Mouse (Mus musculus) kidney, postnatal 10 days (tissue): ENCODE measurements around the gene Ift43.
A peak's percentile ranks its signal among the peaks of the same experiment; 100 is the strongest.

ENCODE experiments used
- DNase-seq: peaks from one replicate; pipeline ENCODE4 v3.0.0; 2021; ENCODE audit warnings: mixed read lengths

Gene Ift43

DNA sequence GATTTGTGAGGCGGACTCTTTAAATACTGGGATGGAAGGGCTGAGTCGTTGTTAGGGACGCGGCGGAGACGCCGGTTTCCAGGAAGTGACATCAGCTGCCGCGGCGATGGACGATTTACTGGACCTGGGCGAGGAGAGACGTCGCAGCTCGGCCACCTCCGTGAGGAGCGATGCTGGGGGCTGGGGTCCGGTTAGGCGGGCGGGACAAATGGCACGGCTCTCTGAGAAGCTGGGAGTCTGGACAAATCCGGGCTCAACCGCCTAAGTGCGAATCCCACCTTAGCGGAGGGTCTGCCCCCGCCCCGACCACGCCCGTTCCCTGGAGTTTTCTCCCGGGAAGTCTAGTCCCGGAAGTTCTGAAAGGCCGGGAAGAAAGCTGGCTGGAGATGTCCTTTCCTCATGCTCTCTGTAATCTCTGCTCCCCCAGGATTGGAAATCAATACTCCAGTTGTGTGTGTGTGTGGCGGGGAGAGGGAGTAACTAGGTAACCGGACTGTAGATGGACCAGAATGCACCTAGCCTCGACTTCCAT is at the start of gene Ift43:
Gene Ift43, plus strand, starts transcription at position 61 of the 532 bp plus-strand sequence.
- DNase-seq = peak; percentile 93

DNA sequence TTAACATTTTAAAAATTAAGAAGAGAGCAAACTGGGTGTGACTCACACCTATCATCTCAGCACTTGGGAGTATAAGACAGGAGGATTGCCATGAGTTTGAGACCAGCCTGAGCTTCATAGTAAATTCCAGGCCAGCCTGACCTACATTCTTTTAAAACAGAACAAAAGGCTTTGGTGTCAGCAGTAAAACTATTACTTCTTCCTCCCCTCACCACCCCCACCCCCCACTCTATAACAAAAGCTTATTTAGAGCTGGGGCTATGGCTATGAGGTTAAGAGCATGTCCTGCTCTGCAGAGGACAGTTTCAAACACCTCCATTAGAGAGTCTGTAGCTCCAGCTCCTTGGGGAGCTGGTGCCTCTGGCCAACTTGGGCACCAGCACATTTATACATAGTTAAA is 46.8 kb upstream of the Ift43 start:
- DNase-seq = no peak

DNA sequence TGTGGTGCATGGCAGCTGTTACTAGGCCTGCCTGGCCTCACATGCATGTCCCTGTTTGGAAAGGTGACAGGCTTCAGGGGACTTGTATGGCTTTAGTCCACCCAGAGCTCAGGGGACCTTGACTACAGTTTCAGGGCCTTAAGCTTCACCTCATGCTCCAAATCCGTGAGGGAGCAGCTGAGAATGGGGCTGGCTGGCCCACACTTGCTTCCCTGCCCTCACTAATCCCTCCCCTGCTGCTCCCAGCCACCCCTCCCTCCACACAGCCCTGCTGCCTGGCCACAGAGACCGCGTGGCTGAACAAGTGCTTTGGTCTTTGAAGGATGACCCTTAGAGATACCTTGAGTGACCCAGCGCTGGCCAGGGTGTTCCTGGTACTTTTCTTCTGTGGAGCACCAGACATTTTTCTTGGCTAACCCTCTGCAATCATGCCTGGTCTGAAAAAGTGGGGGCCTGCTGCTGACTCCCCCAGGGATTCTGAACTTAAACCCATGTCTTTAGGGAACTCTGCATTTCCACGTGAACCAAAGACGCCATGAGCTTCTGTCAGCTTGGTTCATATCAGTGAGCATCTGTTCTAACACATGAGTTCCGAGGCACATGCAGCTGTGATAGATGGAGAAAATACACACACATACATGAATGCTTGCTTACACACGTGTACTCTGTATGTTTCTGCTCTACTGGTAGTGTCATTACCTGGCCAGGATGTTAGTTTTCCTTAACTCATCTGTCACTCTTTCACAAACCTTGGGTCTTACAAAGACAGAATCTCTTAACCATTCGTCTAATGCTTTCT is 45.8 kb upstream of the Ift43 start:
- no peak for DNase-seq

DNA sequence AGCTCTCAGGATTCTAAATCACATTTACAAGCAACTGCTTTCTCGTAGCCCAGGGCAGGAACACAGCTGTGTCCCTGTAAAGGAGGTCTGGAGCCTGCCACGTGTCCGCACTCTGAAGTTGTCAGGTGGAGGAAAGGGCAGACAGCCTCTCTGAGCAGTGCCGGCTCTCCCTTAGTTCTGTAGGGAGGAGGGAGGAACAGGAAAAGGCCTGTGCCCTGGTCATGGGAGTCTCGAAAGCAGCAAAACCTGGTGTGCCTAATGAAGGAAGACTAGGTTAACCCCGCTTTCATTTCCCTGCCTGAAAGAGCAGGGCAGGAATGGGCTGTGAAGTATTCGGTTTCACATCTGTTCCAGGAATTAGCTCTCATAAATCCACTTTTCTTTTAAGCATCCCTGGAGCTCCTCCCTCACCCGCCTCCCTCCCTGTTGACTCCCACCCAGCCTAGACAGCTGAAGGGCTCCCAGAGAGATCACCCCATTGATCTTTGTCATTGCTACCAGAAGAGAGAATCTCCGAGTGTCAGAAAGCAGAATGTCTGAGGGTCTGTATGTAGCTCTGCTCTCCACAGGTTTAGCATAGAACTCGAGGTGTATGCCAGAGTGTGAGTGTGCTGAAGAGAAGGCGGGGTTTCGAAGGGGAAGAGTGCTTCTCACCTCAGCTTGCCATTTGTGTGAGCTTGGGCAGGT is 45.0 kb upstream of the Ift43 start:
- DNase-seq = no peak

DNA sequence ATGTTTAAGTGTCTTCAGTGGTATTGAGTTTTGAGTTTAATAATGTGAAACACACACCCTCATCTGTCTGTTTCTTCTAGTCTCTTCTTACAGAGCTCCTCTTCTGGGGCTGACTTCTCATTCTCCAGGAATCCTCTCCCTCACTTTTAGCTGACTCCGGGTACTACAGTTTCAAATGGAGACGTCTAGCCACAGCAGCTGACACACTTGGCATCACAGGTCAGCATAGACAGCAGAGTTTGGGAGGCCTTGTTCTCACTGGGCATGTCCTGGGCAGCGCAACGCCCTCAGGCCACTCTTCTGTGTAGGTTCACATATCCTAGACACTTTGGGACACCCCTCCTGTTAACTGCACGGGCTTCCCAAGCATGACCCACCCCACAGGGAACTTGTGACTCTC is 43.3 kb upstream of the Ift43 start:
- no peak for DNase-seq

DNA sequence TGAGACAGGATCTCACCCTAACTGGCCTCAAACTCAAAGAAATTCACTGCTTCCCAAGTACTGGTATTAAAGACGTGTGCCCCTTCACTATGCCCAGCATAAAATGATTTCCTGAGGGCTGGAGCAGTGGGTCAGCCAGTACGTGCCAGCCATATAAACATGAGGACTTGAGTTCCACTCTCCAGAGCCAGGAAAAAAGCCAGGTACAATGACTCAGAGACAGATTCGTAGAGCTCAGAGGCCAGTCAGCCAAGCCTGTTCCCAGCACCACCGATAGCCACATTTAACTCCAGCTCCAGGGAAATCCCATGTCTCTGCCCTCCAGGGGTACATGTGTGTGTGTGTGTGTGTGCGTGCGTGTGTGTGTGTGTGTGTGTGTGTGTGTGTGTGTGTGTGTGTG is 42.6 kb upstream of the Ift43 start:
- no peak for DNase-seq

DNA sequence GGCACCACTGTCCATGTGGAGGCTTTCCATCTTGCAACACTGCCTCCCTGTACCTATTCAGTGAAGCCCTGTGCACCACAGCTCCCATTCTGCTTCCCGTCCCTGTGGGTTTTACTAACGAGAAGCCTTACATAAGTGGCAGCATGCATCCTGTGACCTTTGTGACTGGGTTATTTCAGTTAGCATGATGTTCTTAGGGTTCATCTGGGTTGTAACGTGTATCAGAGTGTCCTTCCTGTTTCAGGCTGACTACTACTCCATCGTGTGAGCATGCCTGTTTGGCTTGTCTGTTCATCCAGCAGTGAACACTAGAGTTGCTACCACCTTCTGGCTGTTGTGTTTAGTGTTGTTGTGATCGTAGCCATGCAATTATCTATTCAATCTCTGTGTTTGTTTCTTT is 36.2 kb upstream of the Ift43 start:
- DNase-seq = no peak

DNA sequence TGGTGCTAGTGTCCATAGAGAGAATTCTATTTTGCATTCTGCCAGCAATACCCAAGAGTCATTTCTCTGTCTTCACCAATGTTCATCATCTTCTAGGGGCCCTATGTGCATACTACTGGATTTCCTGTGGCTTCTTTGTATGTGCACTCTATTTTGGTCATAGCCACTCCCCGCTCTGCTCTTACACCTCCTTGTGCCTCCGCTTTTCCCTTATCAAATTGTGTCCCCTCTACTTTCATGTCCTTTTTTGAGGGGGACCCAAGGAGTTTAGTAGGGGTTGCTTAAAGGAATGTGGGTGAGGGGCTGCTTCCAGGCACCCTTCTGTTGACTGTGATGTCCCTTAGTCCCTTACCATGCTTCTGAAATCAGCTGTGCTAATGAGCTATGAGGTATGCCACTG is 35.6 kb upstream of the Ift43 start:
- DNase-seq = no peak

DNA sequence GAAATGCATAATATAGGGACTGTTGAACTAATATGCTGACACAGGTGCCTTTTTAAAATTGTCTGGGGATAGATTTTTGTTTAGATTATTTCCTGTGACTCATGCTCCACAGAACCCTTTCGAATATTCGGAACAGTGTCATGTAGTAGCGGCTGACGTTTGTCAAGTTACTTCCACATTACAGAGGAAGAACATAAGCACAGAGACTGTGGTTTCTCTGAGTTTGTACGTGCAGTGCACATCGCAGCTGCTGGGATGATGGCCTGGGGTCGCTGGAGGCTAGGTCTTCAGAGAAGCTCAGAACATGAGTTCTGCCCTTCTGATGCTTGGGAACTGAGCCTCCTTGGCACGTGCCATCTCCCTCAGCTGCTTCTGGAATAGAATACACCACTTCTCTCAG is 35.0 kb upstream of the Ift43 start:
- no peak for DNase-seq

DNA sequence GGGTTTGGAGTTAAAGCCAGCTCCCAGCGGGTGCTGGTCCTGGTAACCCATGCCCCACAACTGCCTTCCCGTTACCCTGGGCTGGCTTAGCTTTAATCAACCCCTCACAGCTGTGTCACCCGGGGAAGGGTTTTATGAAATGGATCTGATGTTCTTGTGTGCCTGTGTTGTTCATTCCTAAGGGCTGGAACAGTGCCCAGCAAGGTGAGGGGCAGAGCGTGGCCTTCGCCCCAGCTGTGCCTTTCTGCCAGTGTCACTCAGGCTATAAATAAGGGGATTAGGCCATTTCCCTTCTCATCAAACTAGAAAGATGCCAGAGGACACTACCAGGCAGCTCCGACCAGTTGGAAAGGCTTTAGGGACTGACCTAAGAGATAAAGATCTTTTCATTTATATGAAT is 32.5 kb upstream of the Ift43 start:
- DNase-seq = no peak

DNA sequence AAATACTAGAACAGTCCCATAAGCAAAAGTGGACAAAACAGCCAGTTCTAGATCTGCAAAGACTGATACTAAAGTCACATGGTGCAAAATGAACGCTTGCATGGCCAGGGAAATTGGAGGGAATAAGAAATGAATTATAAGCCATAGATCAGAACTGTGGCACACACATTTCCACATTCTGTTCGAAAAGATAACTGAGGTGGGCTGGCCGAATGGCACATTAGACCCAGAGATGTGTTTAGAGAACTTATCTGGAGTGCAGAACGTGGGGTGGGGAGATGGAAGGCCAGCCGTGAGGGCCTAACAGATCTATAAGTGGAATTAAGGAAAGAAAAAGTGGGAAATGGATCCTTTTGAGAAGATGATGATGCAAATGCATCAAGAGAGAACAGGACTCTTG is 30.9 kb upstream of the Ift43 start:
- no peak for DNase-seq

DNA sequence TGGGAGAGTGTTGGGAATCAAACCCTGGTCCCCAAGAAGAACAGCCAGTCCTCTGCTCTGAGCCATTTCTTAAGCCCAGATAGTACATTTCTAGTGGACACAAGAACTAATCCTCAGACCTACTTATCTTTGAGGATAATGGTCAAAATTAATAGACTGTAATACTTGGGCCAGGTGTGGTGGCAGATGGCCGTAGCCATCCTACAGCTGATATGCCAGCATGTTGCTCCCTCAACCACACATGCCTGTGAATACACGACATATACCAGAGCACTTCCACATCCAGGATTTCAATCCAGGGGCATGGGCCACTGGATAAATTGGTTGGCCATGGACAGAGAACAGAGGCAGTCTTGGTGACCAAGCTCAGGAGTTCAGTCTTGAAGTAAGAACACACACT is 27.0 kb upstream of the Ift43 start:
- no peak for DNase-seq

DNA sequence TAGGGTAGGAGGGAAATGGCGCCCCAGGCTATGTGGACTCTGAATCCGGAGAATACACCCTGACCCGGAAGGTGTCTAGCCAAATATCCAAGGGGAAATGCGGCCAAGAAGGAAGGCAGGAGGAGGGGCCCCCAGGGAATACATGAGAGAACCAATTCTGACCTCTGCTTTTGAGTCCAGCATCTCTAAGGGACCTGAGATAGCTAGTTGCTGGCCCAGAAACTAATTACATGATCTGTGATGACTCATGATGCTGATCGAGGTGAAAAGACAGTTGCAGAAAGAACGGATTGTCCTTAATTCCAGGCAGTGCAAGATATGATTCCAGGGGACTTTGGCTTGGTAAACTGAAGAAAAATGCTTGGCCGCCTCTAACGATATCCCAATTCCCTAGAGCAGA is 25.4 kb upstream of the Ift43 start:
- no peak for DNase-seq

DNA sequence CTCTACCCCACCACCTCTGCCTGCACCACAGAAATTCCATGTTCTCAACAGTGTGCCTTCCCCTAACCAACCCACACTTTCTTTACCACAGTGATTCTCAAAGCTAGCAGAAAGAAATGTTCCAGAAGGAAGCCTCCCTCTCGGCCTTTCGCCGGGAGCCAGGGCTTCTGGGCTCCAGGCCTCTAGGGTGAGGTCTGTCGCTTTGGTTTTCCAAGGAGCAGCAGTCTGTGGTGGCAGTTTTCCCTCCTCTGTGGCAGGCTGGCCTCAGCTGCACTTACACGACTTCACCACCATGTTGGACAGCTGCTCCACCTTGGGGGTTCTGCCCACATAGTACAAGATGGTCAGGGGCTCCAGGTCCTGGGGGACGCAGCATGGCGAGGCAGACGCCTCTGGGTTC is 24.8 kb upstream of the Ift43 start:
- DNase-seq = no peak

DNA sequence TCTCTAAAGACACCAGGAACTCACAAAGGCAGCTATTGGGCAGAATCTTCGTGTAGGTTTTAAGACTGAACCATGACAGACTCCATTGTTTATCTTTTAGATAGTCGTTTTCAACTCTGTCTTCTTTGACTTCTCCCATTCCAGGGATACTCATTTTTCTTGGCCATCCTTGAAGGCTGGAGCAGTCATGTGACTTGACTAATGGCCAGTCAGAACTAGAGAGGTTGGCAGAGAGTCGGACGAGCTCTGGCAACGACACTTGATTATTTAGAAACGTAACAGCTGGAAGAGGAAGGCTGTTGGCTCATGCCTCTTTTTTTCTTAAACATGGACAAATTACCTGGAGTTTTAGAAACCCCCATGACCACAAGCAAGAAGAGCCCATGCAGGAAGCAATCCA is 23.0 kb upstream of the Ift43 start:
- no peak for DNase-seq

DNA sequence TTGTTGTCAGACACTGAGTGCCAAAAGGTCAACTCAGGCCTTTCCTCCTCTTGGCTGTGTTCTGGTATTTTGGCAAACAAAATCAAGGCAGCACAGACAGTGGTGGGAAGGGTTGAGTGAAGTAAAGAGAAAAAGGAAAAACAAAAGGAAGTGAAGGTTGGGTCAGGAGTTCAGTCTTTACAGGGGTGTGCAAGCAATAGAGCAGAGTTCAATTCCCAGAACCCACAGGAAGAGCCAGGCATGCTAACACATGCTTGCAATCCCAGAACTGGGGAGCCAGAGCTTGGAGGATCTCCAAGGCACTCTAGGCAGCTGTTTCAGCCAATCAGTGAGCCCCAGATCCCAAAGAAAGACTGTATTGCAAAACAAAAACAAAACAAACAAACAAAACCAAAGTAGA is 17.5 kb upstream of the Ift43 start:
- DNase-seq = no peak

DNA sequence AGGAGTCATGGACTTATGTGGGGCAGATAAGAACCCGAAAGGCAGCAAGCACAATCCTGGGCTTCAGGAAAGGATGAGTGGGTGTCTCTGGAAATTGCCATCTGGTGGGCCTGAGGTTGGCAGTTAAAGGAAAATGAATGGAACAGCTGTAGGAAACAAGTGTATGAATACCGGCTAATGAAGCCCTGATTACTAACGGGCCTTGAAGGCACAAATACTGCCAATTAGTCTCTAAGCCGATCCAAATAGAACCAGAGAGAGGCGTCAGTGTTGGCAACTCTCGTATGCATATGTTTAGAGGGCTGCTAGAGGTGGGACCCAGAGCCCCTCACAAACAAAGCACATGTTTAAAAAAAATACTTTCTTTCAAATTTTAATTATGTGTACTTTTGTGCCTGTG is 10.9 kb upstream of the Ift43 start:
- no peak for DNase-seq

DNA sequence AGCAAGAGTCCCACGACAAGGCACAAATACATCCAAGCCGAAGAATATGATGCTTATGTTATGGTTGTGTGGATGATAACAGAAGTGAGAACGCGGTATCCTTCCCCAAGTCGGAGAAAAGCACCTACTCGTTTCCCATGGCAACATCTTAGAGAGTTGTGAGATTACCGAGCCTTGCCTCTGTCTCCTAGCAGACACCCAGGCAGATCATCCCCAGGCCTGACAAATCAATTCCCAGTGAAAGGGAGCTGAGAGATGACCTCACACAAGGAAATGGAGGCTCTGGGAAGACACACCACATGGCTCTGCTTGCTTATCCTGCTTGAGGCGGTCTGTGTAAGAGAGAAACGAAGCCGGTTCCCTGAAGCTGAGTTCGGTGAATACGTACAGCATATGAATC is 7.7 kb upstream of the Ift43 start:
- DNase-seq = no peak

DNA sequence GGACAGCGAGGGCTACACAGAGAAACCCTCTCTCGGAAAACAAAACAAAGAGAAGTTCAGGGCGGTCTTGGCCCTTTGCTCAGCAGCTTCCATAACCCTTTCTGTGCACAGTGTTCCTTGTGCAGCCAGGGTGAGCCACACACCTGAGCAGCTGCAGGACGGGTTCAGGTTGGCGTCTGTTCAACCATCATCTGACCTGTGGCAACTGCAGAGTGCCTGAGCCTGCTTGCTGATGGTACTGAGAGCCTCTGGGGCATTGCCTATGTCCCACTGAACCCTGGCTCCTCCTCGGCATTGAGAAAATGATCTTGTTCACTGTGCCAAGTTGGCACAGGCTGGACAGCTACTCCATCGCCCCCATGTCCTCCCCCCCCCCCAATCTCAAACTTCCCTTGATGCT is 7.0 kb upstream of the Ift43 start:
- DNase-seq = no peak

DNA sequence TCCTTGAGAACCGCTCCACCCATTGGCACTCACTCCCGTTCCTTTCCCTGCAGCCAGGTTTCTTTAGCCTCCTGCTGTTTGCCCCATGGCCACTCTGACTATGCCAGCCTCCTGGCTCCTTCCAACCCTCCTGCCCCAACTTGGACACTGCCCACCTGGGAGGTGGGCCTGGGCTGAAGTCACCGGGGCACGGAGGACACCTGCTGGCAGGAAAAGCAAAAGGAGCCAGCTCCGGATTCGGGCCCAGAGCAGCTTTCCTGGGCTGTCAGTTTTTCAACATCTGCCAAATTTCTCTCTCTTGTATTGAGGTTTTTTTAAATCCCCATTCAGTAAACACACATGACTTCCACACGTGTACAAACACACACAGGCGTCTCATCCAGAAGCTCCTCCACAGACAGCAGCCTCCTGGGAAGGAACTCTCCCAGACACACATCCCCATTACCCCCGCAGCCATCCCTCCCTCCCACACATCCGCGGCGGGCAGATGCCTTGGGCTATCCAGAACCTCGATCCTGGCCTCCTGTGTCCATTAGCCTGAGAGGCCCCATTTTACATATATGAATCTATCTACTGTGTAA is 5.9 kb upstream of the Ift43 start:
- DNase-seq = peak; percentile 56

DNA sequence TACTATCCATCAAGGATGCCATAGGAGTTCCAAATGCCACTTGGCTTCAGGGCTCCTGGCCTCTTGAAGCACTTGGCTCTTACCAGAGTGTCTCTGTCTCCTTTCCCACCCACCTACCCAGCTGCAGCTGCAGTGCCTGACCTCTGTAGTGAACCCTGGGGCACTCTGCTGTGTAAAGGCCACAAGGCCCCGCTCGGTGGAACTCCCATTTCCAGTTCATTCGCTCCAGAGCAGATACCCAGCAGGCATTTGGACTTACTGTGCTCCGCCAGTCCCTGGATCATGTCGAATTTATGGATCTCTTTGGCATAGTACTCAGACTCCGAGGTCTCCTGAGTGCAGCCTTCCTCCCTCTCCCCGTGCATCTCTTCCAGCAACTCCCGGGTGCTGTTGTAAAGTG is 5.0 kb upstream of the Ift43 start:
- DNase-seq = no peak

DNA sequence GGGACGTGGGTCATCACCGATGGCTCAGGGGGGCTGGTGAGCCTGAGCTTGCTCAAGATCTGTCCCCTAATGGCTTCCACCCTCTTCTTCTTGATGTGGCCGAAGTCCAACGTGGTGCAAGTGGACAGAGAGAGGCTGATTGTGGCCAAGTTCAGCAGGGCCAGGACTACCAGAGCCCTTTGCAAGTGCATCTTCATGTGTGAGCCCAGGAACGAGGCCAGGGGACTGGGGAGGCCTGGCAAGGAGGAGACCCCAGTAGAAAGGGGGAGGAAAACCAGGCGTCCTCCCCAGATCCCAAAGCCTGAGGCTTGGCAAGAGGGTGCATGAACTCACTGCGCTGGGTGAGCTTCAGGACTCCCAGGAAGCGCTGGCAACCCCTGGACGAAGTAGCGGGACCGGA is 4.6 kb upstream of the Ift43 start:
- no peak for DNase-seq

DNA sequence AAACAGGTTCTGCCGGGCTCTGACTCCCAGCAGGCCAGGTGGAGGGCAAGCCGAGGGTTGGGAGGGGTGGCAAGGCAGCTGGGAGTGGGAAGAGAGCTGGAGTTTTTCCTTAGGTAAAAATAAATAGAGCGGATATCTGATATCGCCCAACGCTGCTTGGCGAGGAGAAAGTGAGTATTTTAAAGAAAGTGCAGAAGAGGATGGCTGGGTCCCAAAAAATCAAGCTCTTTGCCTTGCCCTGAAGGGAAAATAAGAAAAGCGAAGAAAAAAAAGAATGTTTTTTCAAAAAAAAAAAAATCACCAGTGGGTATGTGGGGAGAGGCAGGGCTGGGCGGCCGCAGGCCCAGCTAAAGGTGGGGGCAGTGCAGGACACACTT is 4.2 kb upstream of the Ift43 start:
- DNase-seq = no peak

DNA sequence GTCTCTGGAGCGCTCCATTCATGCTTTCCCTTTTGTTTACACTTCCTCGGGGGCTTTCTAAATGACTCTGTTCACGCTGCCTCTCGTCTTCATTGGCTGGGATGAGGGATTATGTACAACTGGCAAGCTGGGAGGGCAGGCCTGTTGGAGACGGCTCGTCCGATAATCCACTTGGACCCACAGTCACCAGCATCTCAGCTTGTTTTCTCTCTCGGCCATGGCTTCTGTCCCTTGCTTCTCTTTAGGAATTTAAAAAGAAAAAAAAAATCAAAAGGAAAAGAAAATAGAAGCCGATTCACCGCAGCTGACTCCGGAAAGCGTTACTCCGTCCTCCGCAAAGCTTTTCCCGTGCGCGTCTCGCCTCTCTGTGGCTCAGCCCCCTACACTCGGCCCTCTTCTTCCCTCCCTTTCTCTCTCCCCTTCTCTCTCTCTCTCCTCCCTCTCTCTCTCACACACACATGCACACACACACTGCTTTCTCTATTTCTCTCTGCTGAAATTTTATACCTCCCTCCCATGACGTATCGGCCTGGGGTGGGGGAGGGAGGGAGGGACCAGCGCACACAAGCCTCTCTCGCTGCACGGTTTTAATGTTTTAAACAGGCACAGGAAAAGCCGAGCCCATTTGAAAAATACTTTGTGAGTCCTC is 3.7 kb upstream of the Ift43 start, which contains the start of gene Tgfb3:
Gene Tgfb3, minus strand, starts transcription at position 489 of the 649 bp plus-strand sequence.
- peak; percentile 69 for DNase-seq
